Mouse (Mus musculus) central nervous system, embryonic 18 days (tissue): ENCODE results near the gene Katnbl1. TPM values are rescaled to one million over a fixed set of nuclear protein-coding genes. Genes with fewer than 3 reads are reported as not detected.

Experiments
- polyA plus RNA-seq: library from polyadenylated mRNA; depleted of rRNA; stranded (reverse); fragments of >200 nt; gene quantifications from 2 replicates; pipeline ENCODE4 v1.2.3, GENCODE M21; 2012; rRNA removed

Gene Katnbl1
- polyA plus RNA-seq: 18.9 and 19.0 TPM in 2 replicates

GRCm38 (mm10) chr2:112378973-112379898 lies at the start of gene Katnbl1:
Gene Katnbl1 (plus strand): TSS chr2:112379211.

GRCm38 (mm10) chr2:112367726-112368673 lies 11.0 kb upstream of the Katnbl1 start, which contains the start of gene Emc4:
Gene Emc4 (minus strand): TSS chr2:112368027.

GRCm38 (mm10) chr2:112454862-112455564 lies 76.0 kb downstream of the Katnbl1 start, which contains the start of gene Emc7:
Gene Emc7 (plus strand): TSS chr2:112454997.

Other genes starting within 250 kb of the Katnbl1 start
- 0.01 TPM in 1 of 2 replicates, not detected in the other for gene Olfr1316, start 244.2 kb upstream of the Katnbl1 start, polyA plus RNA-seq
- not detected in 2 replicates for gene Olfr1317, start 238.9 kb upstream of the Katnbl1 start, polyA plus RNA-seq
- not detected in 2 replicates for gene Olfr1318, start 225.0 kb upstream of the Katnbl1 start, polyA plus RNA-seq
- 65.1 and 67.0 TPM in 2 replicates for gene Lpcat4, start 139.7 kb upstream of the Katnbl1 start, polyA plus RNA-seq
- gene Nutm1, start 119.9 kb upstream of the Katnbl1 start, polyA plus RNA-seq: not detected in 2 replicates
- 162 and 164 TPM in 2 replicates for gene Nop10, start 117.3 kb upstream of the Katnbl1 start, polyA plus RNA-seq
- 60.9 and 61.4 TPM in 2 replicates for gene Slc12a6, start 113.4 kb upstream of the Katnbl1 start, polyA plus RNA-seq
- gene Gm21985, start 112.9 kb upstream of the Katnbl1 start, polyA plus RNA-seq: 0.05 TPM in 1 of 2 replicates, not detected in the other
- gene Emc4, start 11.2 kb upstream of the Katnbl1 start, polyA plus RNA-seq: 142 and 150 TPM in 2 replicates
- 15.2 and 17.4 TPM in 2 replicates for gene Emc7, start 75.8 kb downstream of the Katnbl1 start, polyA plus RNA-seq
- gene Chrm5, start 101.6 kb downstream of the Katnbl1 start, polyA plus RNA-seq: 1.0 TPM in 2 replicates
- gene Aven, start 113.8 kb downstream of the Katnbl1 start, polyA plus RNA-seq: 5.3 and 5.4 TPM in 2 replicates